Mouse (Mus musculus) kidney, postnatal 4 days (tissue): ENCODE results near the gene Degs1.
"Not testable (repeated sequence)": the region's sequence is repeated elsewhere in the genome, so short reads cannot be mapped to it uniquely, and the experiment has no call there.

ENCODE experiments used
- DNase-seq, 2 experiments: peaks; one replicate each; pipeline ENCODE4 v3.0.0; 2021; ENCODE audit warnings: mixed read lengths in 2 of 2

Degs1 gene

GRCm38 (mm10) chr1:182282091-182283075 is at the start of gene Degs1:
Degs1 (minus strand) TSS chr1:182282804.
- DNase-seq: peak; percentile 97

- DNase-seq: no peak
Measured at GRCm38 (mm10) chr1:182325919-182326318, 43.3 kb upstream of the Degs1 start.

- DNase-seq: no peak
Measured at GRCm38 (mm10) chr1:182324552-182324951, 41.9 kb upstream of the Degs1 start.

GRCm38 (mm10) chr1:182323139-182323538 is 40.5 kb upstream of the Degs1 start:
- DNase-seq: no peak

GRCm38 (mm10) chr1:182314201-182314600 is 31.6 kb upstream of the Degs1 start:
- no peak for DNase-seq

- no peak for DNase-seq
Measured at GRCm38 (mm10) chr1:182313181-182313580, 30.6 kb upstream of the Degs1 start.

- DNase-seq: peak; percentile 8 to 29
Measured at GRCm38 (mm10) chr1:182311376-182311775, 28.8 kb upstream of the Degs1 start.

- DNase-seq: no peak
Measured at GRCm38 (mm10) chr1:182310316-182310715, 27.7 kb upstream of the Degs1 start.

GRCm38 (mm10) chr1:182309403-182309802 is 26.8 kb upstream of the Degs1 start:
- no peak for DNase-seq

GRCm38 (mm10) chr1:182302916-182303315 is 20.3 kb upstream of the Degs1 start:
- DNase-seq: no peak

- no peak for DNase-seq
Measured at GRCm38 (mm10) chr1:182302176-182302870, 19.7 kb upstream of the Degs1 start.

- no peak for DNase-seq
Measured at GRCm38 (mm10) chr1:182297821-182298220, 15.2 kb upstream of the Degs1 start.

GRCm38 (mm10) chr1:182297246-182297645 is 14.6 kb upstream of the Degs1 start:
- no peak for DNase-seq

GRCm38 (mm10) chr1:182296816-182297215 is 14.2 kb upstream of the Degs1 start:
- no peak for DNase-seq

- no peak for DNase-seq
Measured at GRCm38 (mm10) chr1:182296141-182296540, 13.5 kb upstream of the Degs1 start.

- DNase-seq: no peak
Measured at GRCm38 (mm10) chr1:182292291-182292690, 9.7 kb upstream of the Degs1 start.

GRCm38 (mm10) chr1:182290741-182291140 is 8.1 kb upstream of the Degs1 start:
- not testable (repeated sequence) for DNase-seq

GRCm38 (mm10) chr1:182289781-182290180 is 7.2 kb upstream of the Degs1 start:
- DNase-seq: no peak

- no peak for DNase-seq
Measured at GRCm38 (mm10) chr1:182288601-182289000, 6.0 kb upstream of the Degs1 start.

- DNase-seq: peak in 1 of 2 experiments; percentile 31
Measured at GRCm38 (mm10) chr1:182287781-182288180, 5.2 kb upstream of the Degs1 start.

- DNase-seq: no peak
Measured at GRCm38 (mm10) chr1:182284795-182285194, 2.2 kb upstream of the Degs1 start.

- peak in 1 of 2 experiments; percentile 32 for DNase-seq
Measured at GRCm38 (mm10) chr1:182283231-182283630, 627 bp upstream of the Degs1 start.

- DNase-seq: no peak
Measured at GRCm38 (mm10) chr1:182281251-182281711, 1.3 kb downstream of the Degs1 start.

GRCm38 (mm10) chr1:182280577-182280976 is 2.0 kb downstream of the Degs1 start:
- DNase-seq: no peak
